Mouse (Mus musculus) lung, postnatal 36 days (tissue): ENCODE measurements around the gene Gm9857.
A peak's percentile ranks its signal among the peaks of the same experiment; 100 is the strongest.

Source experiments
- DNase-seq: peaks from one replicate; pipeline ENCODE4 v3.0.0; 2022; ENCODE audit warnings: mixed read lengths

The Gm9857 gene

DNA sequence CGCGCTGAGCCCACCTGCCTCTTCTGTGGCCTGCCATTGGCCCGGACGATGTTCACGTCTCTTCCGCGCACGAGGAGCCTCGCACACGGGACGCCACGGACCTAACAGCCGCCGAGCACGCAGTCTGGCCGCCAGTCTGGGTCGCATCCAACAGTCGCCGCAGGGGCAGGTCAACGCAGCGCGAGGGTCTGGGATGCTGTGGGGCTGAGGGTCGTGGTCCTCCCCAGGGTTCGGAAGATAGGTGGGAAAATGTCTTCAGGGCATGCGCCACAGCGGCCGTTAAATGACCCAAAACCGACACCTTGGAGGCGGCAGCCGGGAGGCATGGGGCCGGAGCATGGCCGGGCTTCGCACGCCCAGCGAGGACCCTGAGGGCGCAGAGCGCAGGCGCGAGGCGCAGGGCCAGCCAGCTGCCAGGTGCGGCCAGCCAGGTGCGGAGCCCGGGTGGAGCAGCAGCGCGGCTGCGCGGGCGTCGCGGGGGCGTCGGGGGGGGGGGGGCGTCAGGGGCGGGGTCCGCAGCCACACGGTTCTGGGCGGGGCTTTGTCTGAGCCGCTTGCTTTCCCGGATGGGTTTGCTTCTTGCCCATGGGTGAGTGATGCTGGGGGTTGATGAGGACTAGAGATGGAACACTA lies at the start of gene Gm9857:
TSS of gene Gm9857 (minus strand) at position 445 of the 633 bp plus-strand sequence.
- no peak for DNase-seq

DNA sequence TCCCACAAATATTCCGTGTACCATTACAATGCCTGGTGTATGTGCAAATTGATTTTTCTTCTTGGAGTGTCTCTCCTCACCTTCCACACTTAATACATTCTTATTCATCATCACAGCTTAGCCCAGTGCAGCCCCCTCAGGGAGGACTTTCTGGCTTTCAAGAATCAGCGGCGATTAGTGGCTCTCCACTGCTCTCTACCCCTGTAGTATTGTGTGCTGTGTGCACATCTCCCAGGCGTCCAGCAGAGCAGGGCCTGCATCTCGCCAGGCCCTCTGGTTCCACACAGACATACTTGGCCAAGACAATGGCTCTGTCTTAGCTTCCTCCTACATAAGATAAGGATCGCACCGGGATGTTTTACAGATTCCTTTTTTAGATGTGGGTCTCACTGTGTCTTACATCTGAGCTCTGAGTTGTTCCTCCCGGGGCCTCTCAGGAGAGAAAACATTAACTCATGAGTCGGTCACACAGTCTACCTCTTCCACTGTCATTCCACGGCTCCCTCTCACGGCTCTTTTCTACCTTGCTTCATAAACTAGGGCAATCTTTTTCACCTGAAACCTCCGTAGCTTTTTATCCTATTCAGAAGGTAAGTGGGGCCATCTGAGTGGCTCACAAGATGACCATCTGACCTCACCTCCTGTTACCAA lies 46.9 kb upstream of the Gm9857 start:
- no peak for DNase-seq

DNA sequence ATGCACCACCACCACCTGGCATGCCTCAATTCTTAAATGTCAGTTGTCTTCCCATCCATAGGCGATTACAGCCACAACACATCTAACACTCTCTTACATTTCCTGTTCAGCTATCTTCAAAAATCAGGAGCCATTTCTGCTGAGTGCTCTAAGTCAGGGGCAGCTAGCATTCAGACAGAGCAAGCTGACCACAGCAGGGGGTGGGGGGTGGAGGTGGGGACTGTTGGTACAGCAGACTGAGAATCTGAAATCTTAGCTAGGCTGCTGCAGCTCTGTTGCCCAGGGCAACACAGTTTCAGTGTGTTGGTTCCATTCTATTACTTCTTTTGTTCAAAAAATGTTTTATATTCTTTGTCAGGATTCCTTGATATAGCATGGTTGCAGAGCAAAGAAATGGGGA lies 46.3 kb upstream of the Gm9857 start:
- DNase-seq: no peak

DNA sequence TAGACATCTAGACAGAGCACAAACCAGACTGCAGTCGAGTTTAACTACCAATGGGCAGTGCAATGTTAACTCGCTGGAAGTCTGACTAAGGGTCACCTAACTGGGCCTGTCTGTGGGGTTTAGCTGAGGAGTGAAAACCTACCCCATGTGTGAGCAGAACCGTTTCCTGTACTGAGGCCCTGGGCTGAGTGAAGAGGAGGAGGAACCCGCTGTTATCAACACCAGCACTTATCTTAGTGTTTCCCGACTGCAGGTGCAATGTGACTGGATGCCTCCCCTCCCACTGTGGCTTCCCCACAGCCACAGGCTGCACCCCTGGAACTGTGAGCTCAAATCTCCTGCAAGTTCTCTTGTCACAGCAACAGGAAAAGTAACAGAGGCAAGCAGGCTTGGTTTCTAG lies 43.7 kb upstream of the Gm9857 start:
- DNase-seq: no peak

DNA sequence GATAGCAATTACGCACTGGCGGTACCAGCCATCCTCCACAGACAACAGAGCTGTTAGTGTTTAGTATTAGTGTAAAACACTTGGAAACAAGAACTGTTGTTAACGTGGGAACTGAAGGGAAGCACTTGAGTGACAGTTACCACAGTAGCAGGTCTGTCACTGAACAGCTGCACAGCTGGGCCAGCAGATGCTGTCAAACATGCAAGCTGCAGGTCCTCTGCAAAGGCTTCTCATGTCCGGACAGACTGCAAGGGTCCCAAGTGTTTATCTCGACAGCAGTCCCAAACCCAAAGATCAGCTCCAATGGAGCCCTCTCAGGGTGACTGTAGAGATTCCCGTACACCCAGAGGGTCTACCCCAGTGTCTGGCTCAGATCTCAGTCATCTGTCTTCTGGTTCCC lies 41.7 kb upstream of the Gm9857 start:
- DNase-seq: no peak

DNA sequence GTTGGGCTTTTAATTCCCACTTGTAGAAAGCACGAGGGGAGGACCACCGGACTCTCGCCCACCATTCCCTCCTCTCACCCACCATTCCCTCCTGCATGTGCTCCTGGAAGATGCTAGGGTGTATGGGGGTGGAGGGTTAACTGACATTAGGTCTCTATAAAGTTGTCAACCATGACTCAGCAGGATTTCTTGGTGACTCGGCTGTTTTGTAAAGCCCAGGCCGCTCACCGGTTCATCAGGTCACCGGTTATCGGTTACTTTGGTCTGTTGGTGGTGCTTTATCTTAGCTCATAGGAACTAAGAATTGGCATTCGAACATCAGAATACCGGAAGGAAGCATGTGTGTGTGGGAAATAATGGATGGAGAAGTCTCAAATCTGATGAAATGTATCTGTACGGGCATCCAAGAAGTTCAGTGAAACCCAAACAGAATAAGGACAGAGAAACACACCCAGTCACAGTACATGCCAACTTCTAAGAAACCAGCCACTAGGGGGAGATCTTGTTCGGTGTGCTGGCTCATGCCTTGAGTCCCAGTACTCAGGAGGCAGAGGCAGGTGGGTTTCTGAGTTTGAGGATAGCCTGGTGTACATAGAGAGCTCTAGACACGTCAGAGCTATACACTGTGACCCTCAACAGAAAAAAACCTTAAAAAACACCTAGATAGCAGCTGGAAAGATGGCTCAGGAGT lies 37.2 kb upstream of the Gm9857 start:
- DNase-seq: peak; percentile 69

DNA sequence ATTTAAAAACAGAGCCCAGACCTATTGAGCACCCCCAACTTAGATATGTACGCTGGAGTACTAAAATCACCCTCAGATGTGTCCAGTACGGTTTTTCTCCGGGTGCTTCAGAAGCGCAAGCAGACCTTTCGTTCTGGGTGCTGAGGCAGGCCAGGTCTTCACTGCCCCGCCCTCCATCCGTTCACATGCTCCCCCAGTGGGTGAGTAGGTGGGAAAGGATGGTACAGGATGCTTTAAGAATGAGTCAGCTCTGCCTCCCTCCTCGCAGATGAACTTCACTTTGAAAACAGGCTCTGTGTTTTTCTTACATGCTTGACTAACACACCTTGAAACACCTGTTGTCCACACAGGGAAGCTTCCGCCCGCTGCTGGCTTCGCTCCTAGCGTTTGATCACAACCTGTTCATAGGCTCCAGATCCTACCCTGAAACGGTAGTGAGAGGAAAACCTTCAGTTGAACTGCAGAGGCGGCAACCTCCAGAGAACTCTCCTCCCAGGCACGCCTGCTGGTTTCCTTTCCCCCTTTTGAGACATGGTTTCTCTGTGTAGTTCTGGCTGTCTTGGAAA lies 34.8 kb upstream of the Gm9857 start:
- no peak for DNase-seq

DNA sequence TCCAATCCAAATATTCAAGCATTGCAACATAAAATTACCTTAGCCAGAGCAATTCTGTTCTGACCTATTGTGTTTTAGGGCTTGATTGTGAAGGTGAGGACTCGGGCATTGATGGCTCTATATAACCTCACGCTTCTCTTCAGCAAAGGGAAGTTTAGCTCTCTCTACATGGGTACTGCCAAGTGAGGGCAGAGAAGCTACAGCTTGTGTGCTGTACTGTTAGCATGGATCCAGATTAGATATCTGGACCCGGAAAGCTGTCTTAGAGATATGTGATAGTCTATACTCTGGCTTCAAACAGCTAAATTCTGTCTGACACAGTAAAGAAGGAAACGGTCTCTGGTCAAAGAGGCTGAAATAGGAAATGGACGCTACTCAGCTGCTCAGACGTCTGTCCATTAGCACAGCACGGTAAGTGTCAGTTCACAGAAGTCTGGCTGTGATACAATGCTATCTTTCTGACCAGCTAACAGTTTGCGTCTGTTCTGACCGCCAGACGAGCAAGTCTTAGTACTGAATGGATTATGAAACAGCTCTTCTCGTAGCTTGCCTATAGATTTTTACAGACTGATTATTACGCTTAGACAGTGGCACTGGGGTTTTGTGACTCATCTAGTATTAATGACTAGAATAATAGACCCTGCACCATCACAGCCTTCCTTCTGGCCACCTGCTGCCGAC lies 33.9 kb upstream of the Gm9857 start:
- DNase-seq: no peak

DNA sequence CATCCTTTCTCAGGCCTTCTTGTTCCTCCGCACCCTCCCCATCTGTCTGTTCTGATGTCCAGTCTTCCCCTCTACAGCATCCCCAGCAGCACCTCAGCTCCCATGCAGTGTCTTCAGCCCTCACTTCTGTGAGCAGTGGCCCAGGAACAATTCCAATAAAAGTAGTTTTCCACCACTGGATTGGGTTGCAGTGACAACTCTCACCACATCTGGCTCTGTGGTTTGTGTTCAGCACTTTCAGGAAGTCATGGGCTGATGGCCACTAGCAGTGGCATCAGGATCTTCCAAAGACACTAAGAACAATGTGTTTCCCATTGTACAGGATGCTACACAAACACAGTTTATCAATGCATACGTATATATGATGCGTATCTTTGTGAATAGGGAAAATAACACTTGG lies 25.8 kb upstream of the Gm9857 start:
- no peak for DNase-seq

DNA sequence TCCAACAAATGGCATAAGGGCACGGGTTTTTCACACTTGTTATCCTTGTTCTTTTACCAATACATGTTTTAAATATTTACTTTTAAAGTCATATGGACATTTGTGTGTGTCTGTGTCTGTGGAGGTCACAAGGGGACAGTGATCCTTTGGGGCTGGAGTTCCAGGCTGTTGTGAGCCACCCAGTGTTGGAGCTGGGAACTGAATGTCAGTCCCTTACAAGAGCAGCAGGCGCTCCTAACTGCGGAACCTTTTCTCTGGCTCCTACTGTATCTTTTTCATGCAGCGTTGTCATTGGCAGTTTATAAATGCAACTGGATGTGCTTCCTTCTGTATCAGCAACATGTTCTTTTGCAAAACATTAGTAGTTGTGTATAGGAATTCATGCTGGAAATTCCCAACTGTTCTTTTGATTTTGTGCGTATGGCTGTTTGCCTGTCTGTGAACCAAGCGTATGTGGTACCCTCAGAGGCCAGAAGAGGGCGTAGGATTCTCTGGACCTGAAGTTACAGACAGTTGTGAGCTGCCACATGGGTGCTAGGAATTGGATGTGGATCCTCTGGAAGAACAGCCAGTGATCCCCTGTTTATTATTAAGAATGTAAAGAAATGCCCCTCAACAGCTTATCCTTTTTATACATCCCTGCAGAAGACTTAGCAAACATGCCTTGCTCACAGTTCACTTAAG lies 24.3 kb upstream of the Gm9857 start:
- DNase-seq: peak; percentile 23

DNA sequence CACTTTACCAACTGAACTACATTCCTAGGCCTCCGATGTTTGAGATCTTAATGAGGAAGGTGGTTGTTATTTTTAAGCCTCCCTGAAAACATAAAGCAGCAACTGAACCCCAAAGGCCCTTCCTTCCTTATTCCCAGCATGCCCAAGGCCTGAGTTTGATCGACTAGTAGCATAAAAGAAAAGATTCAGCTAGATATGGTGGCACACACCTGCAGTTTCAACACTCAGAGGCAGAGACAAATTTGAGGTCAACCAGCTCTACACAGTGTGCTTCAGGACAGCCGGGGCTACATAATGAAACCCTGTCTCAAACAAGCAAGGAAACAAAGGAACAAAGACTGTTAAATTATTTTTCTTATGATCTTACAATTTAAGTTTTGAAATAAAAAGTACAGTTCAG lies 23.5 kb upstream of the Gm9857 start:
- DNase-seq: no peak

DNA sequence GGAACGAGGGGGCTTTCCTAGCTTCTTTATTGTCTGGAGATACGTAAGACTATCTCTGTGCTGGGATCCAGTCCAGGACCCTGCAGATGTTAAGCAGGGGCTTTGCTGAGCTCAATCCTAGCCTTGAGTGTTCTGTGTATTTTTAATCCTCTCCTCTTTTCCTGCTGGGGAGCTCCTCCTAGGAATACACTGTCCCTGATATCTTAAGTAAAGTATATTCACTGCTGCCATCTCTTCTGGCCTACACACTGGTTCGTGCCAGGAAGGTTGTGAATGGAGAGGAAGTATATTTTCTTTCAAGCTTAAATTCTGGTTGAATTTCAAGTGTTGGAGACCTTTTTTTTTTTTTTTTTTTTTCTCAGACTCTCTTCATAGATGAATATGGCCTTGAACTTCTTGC lies 23.0 kb upstream of the Gm9857 start:
- no peak for DNase-seq

DNA sequence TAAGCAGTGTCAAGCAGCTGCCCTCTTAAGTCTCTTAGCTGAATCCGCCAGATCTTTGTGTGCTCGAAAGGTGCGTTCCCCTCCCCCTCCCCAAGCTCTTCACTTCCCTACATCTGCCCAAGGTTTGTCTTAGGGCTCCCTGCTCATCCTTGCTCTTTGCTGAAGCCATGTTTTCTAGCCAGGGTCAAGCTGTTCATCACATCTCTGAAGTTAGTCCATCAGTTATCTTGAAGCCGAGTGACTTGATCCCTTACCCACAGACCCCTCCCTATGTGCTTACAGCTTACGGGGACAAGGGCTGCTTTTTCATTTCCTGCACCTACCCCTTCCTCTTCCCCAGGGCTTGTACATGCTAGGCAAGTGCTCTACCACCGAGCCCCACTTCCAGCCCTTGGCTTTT lies 21.4 kb upstream of the Gm9857 start:
- DNase-seq: no peak

DNA sequence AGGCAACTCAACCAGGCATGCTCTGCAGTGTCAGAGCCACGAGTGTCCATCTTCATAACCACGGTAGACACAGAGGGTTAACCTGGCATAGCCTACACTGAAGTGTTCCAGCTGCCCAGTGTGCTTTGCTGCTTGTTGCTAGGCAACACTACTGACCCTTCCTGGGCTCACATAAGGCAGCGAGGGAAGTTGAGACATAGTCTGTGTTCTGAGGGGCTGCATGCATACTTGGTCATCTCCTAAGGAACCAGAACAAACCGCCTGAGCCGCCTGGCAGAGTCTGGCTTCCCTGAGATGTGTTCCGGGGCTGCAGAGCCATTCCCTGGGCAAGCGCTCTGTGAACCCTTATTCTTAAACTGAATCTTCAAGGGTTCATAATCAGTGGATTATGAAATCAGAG lies 21.0 kb upstream of the Gm9857 start:
- peak; percentile 40 for DNase-seq

DNA sequence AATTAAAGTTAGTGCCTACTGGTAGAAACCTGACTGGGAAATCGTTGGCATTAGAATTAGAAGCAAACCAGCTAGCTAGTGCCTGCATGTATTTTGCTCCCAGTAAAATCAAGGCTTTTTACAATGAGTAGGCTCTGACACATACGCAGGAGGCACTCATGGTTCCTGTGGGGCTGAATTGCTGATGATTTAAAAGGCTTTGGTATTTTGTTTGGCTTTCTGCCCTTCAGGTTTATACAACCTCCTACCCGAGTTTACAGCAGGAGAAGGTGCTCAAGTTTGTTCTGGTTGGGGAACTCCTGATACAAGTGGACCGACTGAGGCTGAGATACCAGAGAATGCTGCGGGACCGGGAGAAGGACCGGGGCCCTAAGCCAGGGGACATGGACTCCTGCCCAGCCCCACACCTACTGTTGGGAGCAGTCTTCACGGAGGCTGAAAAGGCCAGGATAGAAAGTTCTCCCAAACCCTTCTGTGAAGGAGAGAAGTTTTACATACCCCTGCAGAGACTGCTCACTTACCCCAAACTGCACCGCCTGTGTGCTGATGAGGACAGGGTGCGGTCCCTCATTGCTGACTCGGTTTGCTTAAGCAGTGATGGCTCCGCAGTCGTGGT lies 19.5 kb upstream of the Gm9857 start:
- DNase-seq: peak; percentile 31

DNA sequence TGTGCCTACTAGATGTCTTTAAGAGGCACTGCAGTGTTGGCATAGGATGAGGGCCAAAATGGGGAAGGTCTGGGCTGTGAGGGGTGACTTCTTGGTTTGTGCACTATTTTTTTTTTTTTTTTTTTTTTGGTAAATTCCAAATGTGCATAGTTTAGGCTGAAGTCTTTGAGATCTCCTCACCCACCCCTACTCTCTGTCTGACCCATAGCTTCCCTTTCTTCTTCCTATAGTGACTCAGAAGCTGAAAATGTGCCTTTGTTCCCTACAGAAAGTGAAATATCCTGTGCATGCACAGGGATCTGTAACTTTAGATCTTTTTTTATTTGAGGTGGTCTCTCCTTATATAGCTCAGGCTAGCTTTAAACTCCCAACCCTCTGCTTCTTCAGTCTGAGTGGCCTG lies 17.7 kb upstream of the Gm9857 start:
- no peak for DNase-seq

DNA sequence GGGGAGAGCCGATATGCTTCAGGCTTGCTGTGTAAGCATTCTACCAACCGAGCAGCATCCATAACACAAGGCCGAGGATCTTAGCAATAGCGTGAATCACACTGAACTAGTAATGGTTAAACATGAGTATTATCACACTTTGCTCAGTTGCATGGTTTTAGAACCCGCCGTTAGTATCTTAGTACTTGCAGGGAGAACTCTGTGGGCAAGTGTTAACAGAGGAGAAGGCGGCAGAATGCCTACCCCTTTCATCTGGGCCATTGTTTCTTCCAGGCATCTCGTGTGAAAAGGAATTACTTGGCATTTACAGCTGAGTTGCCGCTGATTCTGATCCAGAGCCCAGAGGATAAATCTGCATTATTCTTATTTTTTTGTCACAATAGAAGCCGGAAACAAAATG lies 751 bp upstream of the Gm9857 start:
- DNase-seq: no peak

DNA sequence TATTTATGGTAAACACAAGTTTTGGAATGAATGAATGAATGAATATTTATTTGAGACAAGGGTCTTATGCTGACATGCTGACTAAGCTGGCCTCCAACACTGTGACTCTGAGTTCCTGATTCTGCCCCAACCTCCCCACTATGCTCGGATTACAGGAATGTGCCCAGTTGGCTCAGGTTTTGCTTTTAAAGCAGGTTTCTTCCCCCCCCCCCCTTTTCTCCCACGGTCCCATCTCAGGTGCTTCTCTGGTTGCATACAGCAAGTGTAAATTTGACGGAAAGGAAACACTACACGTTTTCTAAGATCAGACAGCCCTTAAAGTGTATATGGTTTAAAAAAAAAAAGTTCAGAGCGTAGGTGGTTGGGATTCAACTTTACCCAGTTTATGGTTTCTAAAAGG lies 672 bp downstream of the Gm9857 start, which contains the start of gene Henmt1:
TSS of gene Henmt1 (plus strand) at position 301 of the 400 bp plus-strand sequence.
- DNase-seq: no peak

DNA sequence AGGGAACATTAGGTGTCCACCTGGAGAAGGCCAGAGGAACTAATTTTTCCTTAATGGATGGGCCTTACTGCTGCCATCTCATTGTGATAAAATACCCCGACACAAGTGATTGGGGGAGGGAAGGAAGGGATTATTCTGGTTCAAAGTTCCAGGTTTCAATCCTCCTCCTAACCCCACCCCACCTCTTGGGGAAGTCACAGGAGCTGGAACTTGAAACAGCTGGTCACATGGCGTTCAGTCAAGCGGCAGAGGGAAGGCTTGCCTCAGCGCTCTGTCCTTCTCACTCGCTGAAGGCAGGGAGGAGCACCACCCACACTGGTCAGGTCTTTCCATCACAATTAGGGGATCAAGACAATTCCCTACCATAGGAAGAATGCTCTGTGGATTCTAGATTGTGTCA lies 1.6 kb downstream of the Gm9857 start:
- DNase-seq: no peak

DNA sequence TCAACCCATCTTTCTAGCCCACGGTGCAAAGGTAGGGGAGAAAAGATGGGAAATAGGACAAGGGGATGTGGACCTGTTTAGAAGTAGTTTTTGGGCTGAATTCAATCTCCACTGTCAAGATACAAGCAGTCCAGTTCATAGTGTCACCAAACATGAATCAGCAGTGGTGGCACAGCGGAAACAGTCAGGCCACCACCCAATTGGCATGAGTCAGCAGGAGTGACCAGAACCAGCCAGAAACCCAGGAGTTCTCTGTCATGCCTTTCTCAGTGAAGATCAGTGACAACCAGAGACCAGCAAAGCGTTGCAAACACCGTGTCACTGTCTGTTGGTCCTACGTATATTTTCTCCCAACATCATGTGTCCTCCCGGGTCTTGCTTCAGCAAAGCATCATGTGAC lies 6.7 kb downstream of the Gm9857 start:
- no peak for DNase-seq

DNA sequence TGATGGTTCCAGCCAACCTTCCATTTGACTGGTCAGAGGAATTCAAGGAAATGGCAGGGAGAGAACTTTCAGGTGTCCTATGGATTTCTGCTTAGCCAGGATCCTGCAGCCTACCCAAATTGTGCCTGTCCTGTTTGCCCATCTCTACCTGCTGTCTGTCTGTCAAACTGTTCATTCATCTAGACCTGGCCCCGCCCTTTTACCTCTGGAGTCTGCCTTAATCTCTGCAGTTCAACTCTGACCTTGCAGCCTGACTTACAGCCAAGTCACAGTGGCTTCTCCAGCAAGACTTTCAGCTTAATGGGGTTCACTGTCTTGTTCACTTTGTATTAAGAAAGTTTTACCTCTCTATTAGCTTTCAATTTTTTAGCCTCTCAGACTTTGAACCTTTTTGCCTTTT lies 13.9 kb downstream of the Gm9857 start:
- no peak for DNase-seq

DNA sequence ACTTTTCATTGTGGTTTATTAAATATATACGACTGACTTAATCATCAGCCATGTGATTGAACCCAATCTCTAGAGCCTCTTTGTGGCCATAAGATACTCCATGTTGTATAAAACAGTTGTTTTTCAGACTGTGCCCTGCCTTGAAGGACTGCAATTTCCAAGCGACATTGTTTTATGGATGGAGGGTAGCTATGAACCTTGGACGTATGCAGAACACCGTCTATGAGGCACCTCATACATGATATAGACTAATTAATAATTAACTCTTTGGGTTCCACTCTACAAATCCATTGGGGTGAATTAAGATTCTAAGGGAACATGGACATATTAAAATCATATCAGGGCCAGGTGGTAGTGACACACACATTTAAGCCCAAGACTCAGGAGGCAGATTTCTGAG lies 14.6 kb downstream of the Gm9857 start:
- DNase-seq: no peak
